Mouse (Mus musculus): Measurements from ENCODE around the gene Usp15. TPM values are rescaled to one million over a fixed set of nuclear protein-coding genes. Genes with fewer than 3 reads are reported as not detected.

The Usp15 gene
- polyA plus RNA-seq, 1 experiment from 2014 or later = 68.4 TPM

GRCm38 (mm10) chr10:123057082-123057481 lies 139.7 kb downstream of the Usp15 start:
- 93% methylated on average over 1 of the region's 1 CpGs for WGBS
- no peak for ATAC-seq (ENCODE audit: borderline replicate concordance, extremely low read depth, low FRiP score, low TSS enrichment)

GRCm38 (mm10) chr10:123056463-123056862 lies 140.3 kb downstream of the Usp15 start:
- Histone ChIP-seq H3K27ac (no peak overlapping the region), H3K4me3 (no peak overlapping the region), H3K27me3 (no peaks in the 10 kb centered on the region), H3K36me3 (no peaks in the 10 kb centered on the region; the same call in 1 of the 2 replicates), H3K4me2 (no peak overlapping the region), H3K9me3 (no peaks in the 10 kb centered on the region), H3K9ac (no peak overlapping the region), H3K4me1 (peaks cover 12% of the 10 kb centered on the region; the same call in 1 of the 2 replicates)
- ATAC-seq (ENCODE audit: borderline replicate concordance, extremely low read depth, low FRiP score, low TSS enrichment) = no peak
- WGBS = 88% methylated on average over 10 of the region's 10 CpGs

More at GRCm38 (mm10) chr10:123057082-123057481, 139.7 kb downstream of the Usp15 start:
- Histone ChIP-seq H3K9me3 (no peaks in the 10 kb centered on the region), H3K27ac (no peak overlapping the region), H3K4me2 (no peak overlapping the region), H3K9ac (no peak overlapping the region), H3K4me1 (peaks cover 9% of the 10 kb centered on the region; the same call in 1 of the 2 replicates), H3K27me3 (no peaks in the 10 kb centered on the region), H3K4me3 (no peak overlapping the region), H3K36me3 (no peaks in the 10 kb centered on the region; the same call in 1 of the 2 replicates)

DNA sequence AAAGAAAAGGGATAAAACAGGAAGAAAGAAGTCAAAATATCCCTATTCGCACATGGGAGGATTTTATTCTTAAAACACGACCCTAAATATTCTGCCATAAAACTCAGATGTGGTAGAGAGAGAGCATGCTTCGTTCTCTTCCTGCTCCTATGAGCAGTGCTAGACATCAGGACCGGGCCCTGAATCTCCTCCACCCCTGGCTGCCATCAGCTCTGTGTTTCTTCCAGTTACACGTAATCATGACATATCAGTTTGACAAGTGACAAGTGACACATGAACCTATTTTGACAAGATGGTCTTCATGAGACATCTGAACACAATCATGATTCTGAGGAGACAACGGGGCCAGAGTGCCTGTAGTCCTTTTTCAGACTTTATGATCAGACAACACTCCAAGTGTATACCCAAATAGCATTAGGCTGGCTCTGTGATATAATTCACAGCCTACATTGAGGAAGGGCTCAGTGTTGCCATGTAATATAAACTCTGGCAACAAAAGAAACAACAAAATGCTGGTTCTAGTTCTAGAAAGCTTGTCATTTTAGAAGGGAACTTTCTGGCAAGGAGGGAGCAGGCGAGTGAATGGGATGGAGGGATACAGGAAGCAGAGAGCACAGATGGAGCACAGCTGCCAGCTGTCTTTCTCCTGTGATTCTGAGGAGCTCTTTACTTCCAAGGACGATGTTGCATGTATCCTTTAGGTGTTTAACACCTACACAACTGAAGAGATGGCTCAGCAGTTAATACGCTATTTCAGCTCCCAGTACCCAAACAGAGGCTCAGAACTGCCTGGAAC lies 141.4 kb downstream of the Usp15 start:
- Histone ChIP-seq H3K4me1 (peaks cover 16% of the 10 kb centered on the region; the same call in 1 of the 2 replicates), H3K9ac (no peak overlapping the region), H3K9me3 (no peaks in the 10 kb centered on the region), H3K27ac (0 out of 2 replicates have a peak overlapping the region, but pooled peaks have one; percentile 11), H3K36me3 (peaks cover 5% of the 10 kb centered on the region; the same call in 1 of the 2 replicates), H3K4me2 (no peak overlapping the region), H3K4me3 (no peak overlapping the region), H3K27me3 (no peaks in the 10 kb centered on the region)
- ATAC-seq (ENCODE audit: borderline replicate concordance, extremely low read depth, low FRiP score, low TSS enrichment) = peak; percentile 79; the same call in 1 of the 2 replicates
- WGBS = 56% methylated on average over 9 of the region's 9 CpGs

Small RNA genes within 50 kb of the gene (microRNA-seq; reads per million reads assigned to microRNA genes)
- 1.9 reads per million, percentile 4 among the genes with 10 or more reads in this experiment for gene Gm27920

Other genes with a start within 250 kb of the Usp15 start
- 26.8 and 28.7 TPM in 2 replicates for gene Mon2, start 120.5 kb downstream of the Usp15 start, polyA plus RNA-seq (2015; fragmentation: Nextera tagmentation; extraction: Ambion mirVana)
- gene Fam19a2, start 67.0 kb upstream of the Usp15 start, polyA plus RNA-seq (2015; fragmentation: Nextera tagmentation; extraction: Ambion mirVana) = 1.5 and 1.6 TPM in 2 replicates